Mouse (Mus musculus) testis, adult 2 months (tissue): ENCODE results near the gene Ngb.

ENCODE experiments used
- CTCF ChIP-seq: fragments of 200-500 bp; IDR thresholded peaks from 2 replicates; pipeline ENCODE4 v1.5.1; 2012; ENCODE audit warnings: low read depth, mild to moderate bottlenecking, inconsistent platforms, low read length, moderate library complexity; ENCODE audit not compliant: control insufficient read depth, insufficient read depth, insufficient replicate concordance
- POLR2A ChIP-seq: fragments of 200-500 bp; IDR thresholded peaks from 2 replicates; pipeline ENCODE4 v1.6.1; 2012; ENCODE audit warnings: low read depth, mild to moderate bottlenecking, inconsistent platforms, low read length, moderate library complexity; ENCODE audit not compliant: control insufficient read depth

DNA sequence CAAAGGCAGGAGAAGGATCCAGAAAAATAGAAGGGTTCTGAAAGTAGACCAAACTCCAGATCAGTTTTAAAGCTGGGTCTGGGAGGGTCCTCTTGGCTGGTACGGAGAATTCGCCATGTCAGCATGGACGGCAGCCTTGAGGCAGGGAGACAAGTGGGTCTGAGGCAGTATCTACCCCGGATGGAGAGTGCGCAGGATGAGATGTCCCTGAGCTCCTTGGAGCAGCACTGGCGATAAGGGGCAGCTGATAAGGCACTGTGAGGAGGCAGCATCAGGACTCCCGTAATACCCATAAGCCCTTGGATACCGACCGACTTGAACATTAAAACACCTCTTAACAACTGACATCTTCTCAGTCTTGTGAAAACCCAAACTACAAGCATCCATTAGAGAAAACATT lies 30.4 kb upstream of the Ngb start:
- no peak for TF ChIP-seq CTCF
- TF ChIP-seq POLR2A, result no peak; the same call in 1 of the 2 replicates
